8 mouse cellular contexts compared by ENCODE assay signal in genomic region chr6:91719865-91720533, GRCm38 (mm10). TPM values are rescaled to one million over a fixed set of nuclear protein-coding genes. Genes with fewer than 3 reads are reported as not detected.
A peak's percentile ranks its signal among the peaks of the same experiment; 100 is the strongest.
DNase-seq lines count a peak whose midpoint lies in the region; ATAC-seq and TF ChIP-seq lines count a peak whose summit lies in the region.

No protein-coding gene starts in this region.

- intact Hi-C loops in gastrocnemius, postnatal 36 days (cut with DNase I), result no loop called here

- H3K4me1 ChIP-seq in embryonic facial prominence, embryonic 13.5 days, result peaks cover 29% of the 10 kb centered on the region
- peaks cover 48% of the 10 kb centered on the region for H3K4me1 ChIP-seq in midbrain, embryonic 16.5 days (ENCODE audit: control insufficient read depth, insufficient read depth, low read length)
- no peaks in the 10 kb centered on the region for H3K4me1 ChIP-seq in thymus, adult 2 months (replicated peaks; ENCODE audit: control insufficient read depth, insufficient read depth, low read length)

- no peak for TF ChIP-seq POLR2A in thymus, adult 2 months (IDR thresholded peaks at IDR 0.05; ENCODE audit: control insufficient read depth, extremely low read depth, insufficient read depth, low read length, poor library complexity)

- H3K4me2 ChIP-seq in embryonic facial prominence, embryonic 13.5 days, result peak overlapping the region; percentile 14; the same call in 1 of the 2 replicates
- peak overlapping the region; percentile 38 for H3K4me2 ChIP-seq in midbrain, embryonic 16.5 days (ENCODE audit: low read length)

- no peak overlapping the region for H3K4me3 ChIP-seq in embryonic facial prominence, embryonic 13.5 days
- H3K4me3 ChIP-seq in midbrain, embryonic 16.5 days (ENCODE audit: low read depth, low read length), result no peak overlapping the region
- H3K4me3 ChIP-seq in thymus, adult 2 months (ENCODE audit: control insufficient read depth, insufficient read depth, low read length), result no peak overlapping the region

- ATAC-seq in embryonic facial prominence, embryonic 13.5 days (ENCODE audit: insufficient number of reproducible peaks, insufficient read depth, low FRiP score, low TSS enrichment, low read depth), result no peak
- peak; percentile 85 for ATAC-seq in midbrain, embryonic 16.5 days

- DNase-seq in gastrocnemius, postnatal 10 days, result peak; percentile 34
- no peak for DNase-seq in gastrocnemius, postnatal 36 days
- peak; percentile 42 for DNase-seq in 3T3-L1 (ENCODE audit: low read depth, low spot score)
- DNase-seq in left cerebral cortex, adult 11 months (ENCODE audit: low spot score), result peak; percentile 71
- no peak for DNase-seq in cerebellum, postnatal 25 days
- DNase-seq in thymus, adult 2 months, result no peak

- 20% methylated on average over 9 of the region's 9 CpGs for WGBS in embryonic facial prominence, embryonic 13.5 days
- 0% methylated on average over 9 of the region's 9 CpGs for WGBS in midbrain, embryonic 16.5 days
- 86% methylated on average over 9 of the region's 9 CpGs for WGBS in thymus, adult 2 months

- H3K9me3 ChIP-seq in embryonic facial prominence, embryonic 13.5 days, result no peaks in the 10 kb centered on the region
- no peaks in the 10 kb centered on the region for H3K9me3 ChIP-seq in midbrain, embryonic 16.5 days (replicated peaks; ENCODE audit: control insufficient read depth, low read length, poor library complexity, severe bottlenecking)

- H3K36me3 ChIP-seq in embryonic facial prominence, embryonic 13.5 days, result peaks cover 40% of the 10 kb centered on the region
- peaks cover 25% of the 10 kb centered on the region for H3K36me3 ChIP-seq in midbrain, embryonic 16.5 days (ENCODE audit: control insufficient read depth, insufficient read depth, low read length)
- peaks cover 22% of the 10 kb centered on the region for H3K36me3 ChIP-seq in thymus, adult 2 months (ENCODE audit: control insufficient read depth, insufficient read depth, low read length)

- no peaks in the 10 kb centered on the region for H3K27me3 ChIP-seq in embryonic facial prominence, embryonic 13.5 days
- no peaks in the 10 kb centered on the region for H3K27me3 ChIP-seq in midbrain, embryonic 16.5 days (ENCODE audit: control insufficient read depth, insufficient read depth, low read depth, low read length)
- no peaks in the 10 kb centered on the region for H3K27me3 ChIP-seq in thymus, adult 2 months (ENCODE audit: control insufficient read depth, insufficient read depth, low read length)

- H3K9ac ChIP-seq in embryonic facial prominence, embryonic 13.5 days, result 0 out of 2 replicates have a peak overlapping the region, but pooled peaks have one; percentile 32
- peak overlapping the region; percentile 52 for H3K9ac ChIP-seq in midbrain, embryonic 16.5 days (ENCODE audit: low read depth, low read length)

- TF ChIP-seq CTCF in thymus, adult 2 months (IDR thresholded peaks at IDR 0.05; ENCODE audit: borderline replicate concordance, control insufficient read depth, extremely low read depth, insufficient read depth, low read length, poor library complexity), result no peak

- peak overlapping the region; percentile 68 for H3K27ac ChIP-seq in embryonic facial prominence, embryonic 13.5 days
- H3K27ac ChIP-seq in midbrain, embryonic 16.5 days (ENCODE audit: low read length), result peak overlapping the region; percentile 91
- H3K27ac ChIP-seq in thymus, adult 2 months (ENCODE audit: control insufficient read depth, insufficient read depth, low read length), result no peak overlapping the region

RNA-seq across cellular contexts. Expression of gene Slc6a6, which starts 36.1 kb away (rescaled TPM):
- 10 to 100 TPM; 43.1 to 64.5 TPM for total RNA-seq in gastrocnemius, postnatal 10 days (2021)
- 10 to 100 TPM; 66.3 to 70.0 TPM for total RNA-seq in gastrocnemius, postnatal 36 days (2021)
- 71.4 and 72.2 TPM in 2 replicates for polyA plus RNA-seq in embryonic facial prominence, embryonic 13.5 days (2015; fragmentation: Nextera tagmentation; extraction: Ambion mirVana)
- polyA plus RNA-seq in midbrain, embryonic 16.5 days (2015; fragmentation: Nextera tagmentation; extraction: Ambion mirVana), result 117 and 125 TPM in 2 replicates
- 141 and 179 TPM in 2 replicates for polyA plus RNA-seq in thymus, adult 2 months (2012; rRNA removed)

Comparison
In these comparisons a context has a peak if more than half of its experiments do, and no peak if none do; other contexts are left out.
1. DNase-seq: peak in gastrocnemius, postnatal 10 days (single experiment), 3T3-L1 (single experiment) and left cerebral cortex, adult 11 months (single experiment); none in gastrocnemius, postnatal 36 days (0 of 2), cerebellum, postnatal 25 days (0 of 2) and thymus, adult 2 months (single experiment).